Mouse (Mus musculus): ENCODE measurements around the gene Ttyh2.

The Ttyh2 gene

GRCm38 (mm10) chr11:114704071-114704913 is 29.1 kb downstream of the Ttyh2 start:
- CTCF ChIA-PET: interaction anchor here (0.5 kb wide), 1 partner anchor 345 kb away, joined by 5 read pairs; no protein-coding TSS in a partner anchor

- CTCF ChIA-PET: no interaction called here
These were observed 31.1 kb downstream of the Ttyh2 start for GRCm38 (mm10) chr11:114706358-114706757.

GRCm38 (mm10) chr11:114711393-114711792 is 36.2 kb downstream of the Ttyh2 start:
- CTCF ChIA-PET: no interaction called here

GRCm38 (mm10) chr11:114711861-114712260 is 36.6 kb downstream of the Ttyh2 start:
- CTCF ChIA-PET: no interaction called here

GRCm38 (mm10) chr11:114714526-114714925 is 39.3 kb downstream of the Ttyh2 start:
- CTCF ChIA-PET: interaction anchor here (0.7 kb wide), 1 partner anchor 1375 kb away, joined by 19 read pairs; no protein-coding TSS in a partner anchor

GRCm38 (mm10) chr11:114715531-114715930 is 40.3 kb downstream of the Ttyh2 start:
- CTCF ChIA-PET: interaction anchor here (0.7 kb wide), 1 partner anchor 1374 kb away, joined by 19 read pairs; no protein-coding TSS in a partner anchor

- CTCF ChIA-PET: interaction anchor here (0.6 to 1.0 kb wide), 4 partner anchors 11 to 1790 kb away, joined by 3 to 13 read pairs (median 6); no protein-coding TSS in a partner anchor
These were observed 45.3 kb downstream of the Ttyh2 start for GRCm38 (mm10) chr11:114720535-114720934.

GRCm38 (mm10) chr11:114722438-114722837 is 47.2 kb downstream of the Ttyh2 start:
- CTCF ChIA-PET: no interaction called here

- CTCF ChIA-PET: no interaction called here
These were observed 47.8 kb downstream of the Ttyh2 start for GRCm38 (mm10) chr11:114723030-114723429.

- CTCF ChIA-PET: interaction anchor here (0.6 kb wide), 1 partner anchor 12 kb away, joined by 29 read pairs; no protein-coding TSS in a partner anchor
These were observed 49.8 kb downstream of the Ttyh2 start for GRCm38 (mm10) chr11:114724787-114725590.

GRCm38 (mm10) chr11:114726965-114727825 is 52.0 kb downstream of the Ttyh2 start, which contains the start of gene Dnaic2:
Gene Dnaic2, plus strand, starts transcription at chr11:114727408.
- CTCF ChIA-PET: no interaction called here

GRCm38 (mm10) chr11:114727826-114728186 is 52.6 kb downstream of the Ttyh2 start:
- CTCF ChIA-PET: no interaction called here

- CTCF ChIA-PET: interaction anchor here (0.6 kb wide), 1 partner anchor 16 kb away, joined by 3 read pairs; no protein-coding TSS in a partner anchor
These were observed 53.1 kb downstream of the Ttyh2 start for GRCm38 (mm10) chr11:114728333-114728732.

- CTCF ChIA-PET: no interaction called here
These were observed 54.7 kb downstream of the Ttyh2 start for GRCm38 (mm10) chr11:114729832-114730363.

GRCm38 (mm10) chr11:114731711-114732110 is 56.5 kb downstream of the Ttyh2 start:
- CTCF ChIA-PET: interaction anchor here (1.0 kb wide), 1 partner anchor 11 kb away, joined by 3 read pairs; no protein-coding TSS in a partner anchor

GRCm38 (mm10) chr11:114732890-114733289 is 57.7 kb downstream of the Ttyh2 start:
- CTCF ChIA-PET: no interaction called here

GRCm38 (mm10) chr11:114736111-114736510 is 60.9 kb downstream of the Ttyh2 start:
- CTCF ChIA-PET: interaction anchor here (0.6 to 1.3 kb wide), 4 partner anchors 16 to 97 kb away, joined by 3 to 11 read pairs (median 6); no protein-coding TSS in a partner anchor

- CTCF ChIA-PET: interaction anchor here (0.6 to 1.3 kb wide), 7 partner anchors 9 to 1193 kb away, joined by 3 to 29 read pairs (median 11); no protein-coding TSS in a partner anchor
These were observed 61.8 kb downstream of the Ttyh2 start for GRCm38 (mm10) chr11:114736913-114737624.

- CTCF ChIA-PET: interaction anchor here (0.6 to 1.0 kb wide), 3 partner anchors 47 to 145 kb away, joined by 3 to 4 read pairs (median 4); no protein-coding TSS in a partner anchor
These were observed 65.4 kb downstream of the Ttyh2 start for GRCm38 (mm10) chr11:114740598-114740997.

GRCm38 (mm10) chr11:114741451-114741850 is 66.2 kb downstream of the Ttyh2 start:
- CTCF ChIA-PET: interaction anchor here (0.6 kb wide), 1 partner anchor 71 kb away, joined by 3 read pairs; no protein-coding TSS in a partner anchor

Measured in spleen, embryonic (tissue).